ENCODE assay signal across 8 mouse cellular contexts in the genomic region with DNA sequence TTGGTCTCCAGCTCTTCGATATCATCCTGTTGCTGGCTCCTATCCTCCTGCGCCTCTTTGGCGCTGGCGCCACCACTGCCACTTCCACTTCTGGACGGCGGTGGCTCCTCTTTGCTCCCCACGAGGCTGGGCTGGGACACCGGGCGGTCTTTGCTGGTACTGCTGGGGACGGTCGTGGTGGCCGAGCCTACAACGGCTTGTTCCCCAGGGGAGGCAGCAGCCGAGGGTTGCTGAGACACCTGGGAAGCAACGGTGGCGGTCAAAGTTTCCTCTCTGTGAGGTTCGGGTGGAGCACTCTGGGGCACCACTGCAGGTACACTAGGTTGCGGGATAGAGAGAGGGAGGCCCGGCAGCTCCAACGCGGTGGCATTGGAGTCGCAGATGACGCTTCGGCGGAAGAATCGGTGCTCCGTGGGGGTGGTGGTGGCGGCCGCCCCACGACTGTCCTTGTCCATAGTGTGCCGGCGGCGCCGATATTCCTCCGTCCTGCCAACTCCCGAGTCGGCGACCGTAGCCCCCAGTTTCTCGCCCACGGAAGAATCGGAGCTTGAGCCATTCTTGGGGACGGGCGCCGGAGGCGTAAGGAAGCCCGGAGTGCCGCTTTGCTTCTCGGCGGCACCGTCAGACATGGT. TPM values are rescaled to one million over a fixed set of nuclear protein-coding genes. Genes with fewer than 3 reads are reported as not detected.
DNase-seq lines count a peak whose midpoint lies in the region; ATAC-seq lines count a peak whose summit lies in the region.

No protein-coding gene starts in this region.

- H3K36me3 ChIP-seq in hindbrain, embryonic 14.5 days (replicated peaks; ENCODE audit: control insufficient read depth, insufficient read depth), result 0 out of 2 replicates have a peak, but pooled peaks cover 7% of the 10 kb centered on the region

- H3K9ac ChIP-seq in hindbrain, embryonic 14.5 days, result peak overlapping the region; percentile 68

- H3K4me3 ChIP-seq in hindbrain, embryonic 14.5 days (replicated peaks; ENCODE audit: low read length), result peak overlapping the region; percentile 93

- no peaks in the 10 kb centered on the region for H3K27me3 ChIP-seq in hindbrain, embryonic 14.5 days (ENCODE audit: control insufficient read depth, insufficient read depth, low read length)

- no peaks in the 10 kb centered on the region for H3K9me3 ChIP-seq in hindbrain, embryonic 14.5 days (ENCODE audit: control insufficient read depth, low read length)

- peak overlapping the region; percentile 97 for H3K27ac ChIP-seq in hindbrain, embryonic 14.5 days

- under 1% methylated on average over 51 of the region's 51 CpGs for WGBS in hindbrain, embryonic 14.5 days

- peak overlapping the region; percentile 78 for H3K4me2 ChIP-seq in hindbrain, embryonic 14.5 days (replicated peaks)

- peaks cover 18% of the 10 kb centered on the region for H3K4me1 ChIP-seq in hindbrain, embryonic 14.5 days (replicated peaks; ENCODE audit: control insufficient read depth, insufficient read depth, low read length)

- peak; percentile 34 for DNase-seq in WW6 (ENCODE audit: low read depth, low spot score)
- peak; percentile 40 to 43 for DNase-seq in cerebellum, postnatal 36 days
- DNase-seq in frontal cortex, postnatal 36 days (ENCODE audit: low spot score in 2 of 2), result peak; percentile 42 to 57
- peak; percentile 40 for DNase-seq in hindbrain, embryonic 14.5 days (ENCODE audit: low spot score)
- DNase-seq in left cerebral cortex, adult 18-20 months (ENCODE audit: low spot score in 2 of 2), result peak; percentile 50 to 61
- peak; percentile 86 to 89 for DNase-seq in lung, postnatal 4 days
- peak; percentile 84 for DNase-seq in retina, postnatal 1 day
- peak; percentile 82 for DNase-seq in thymus, postnatal 4 days

- no peak for ATAC-seq in hindbrain, embryonic 14.5 days (ENCODE audit: low FRiP score)

RNA-seq across cellular contexts. Expression of gene Wnk1, which starts 1.4 kb away (rescaled TPM):
- 48.4 and 59.1 TPM in 2 replicates for polyA plus RNA-seq in hindbrain, embryonic 14.5 days (2014; fragmentation: Nextera tagmentation; extraction: Ambion mirVana)
- total RNA-seq in left cerebral cortex, adult 18-20 months (2021), result 100 to 1,000 TPM; 181 to 196 TPM

RNA-seq across cellular contexts. Expression of gene Ninj2, which starts 56.0 kb away (rescaled TPM):
- polyA plus RNA-seq in hindbrain, embryonic 14.5 days (2014; fragmentation: Nextera tagmentation; extraction: Ambion mirVana), result not detected in 2 replicates
- total RNA-seq in left cerebral cortex, adult 18-20 months (2021), result under 1 TPM; 0.42 to 0.63 TPM

Comparison
In these comparisons a context has a peak if more than half of its experiments do, and no peak if none do; other contexts are left out.
1. DNase-seq: peak in every context shown above with its lines; median percentile 88 in lung, postnatal 4 days; 84 in retina, postnatal 1 day; 82 in thymus, postnatal 4 days; 56 in left cerebral cortex, adult 18-20 months; 50 in frontal cortex, postnatal 36 days; 42 in cerebellum, postnatal 36 days; 40 in hindbrain, embryonic 14.5 days; 34 in WW6.